Mouse (Mus musculus): ENCODE results near the gene Spata13. TPM values are rescaled to one million over a fixed set of nuclear protein-coding genes. Genes with fewer than 3 reads are reported as not detected.
A peak's percentile ranks its signal among the peaks of the same experiment; 100 is the strongest.

The Spata13 gene
- polyA plus RNA-seq, 1 experiment from 2014 or later, result 19.9 TPM

GRCm38 (mm10) chr14:60683989-60684388 lies 50.2 kb downstream of the Spata13 start:
- H3K4me3 ChIP-seq (ENCODE audit: low read length), result no peak overlapping the region
- 72% methylated on average over 10 of the region's 10 CpGs for WGBS
- H3K4me2 ChIP-seq (ENCODE audit: low read depth, low read length), result no peak overlapping the region
- H3K27me3 ChIP-seq (replicated peaks; ENCODE audit: control insufficient read depth, insufficient read depth, low read length), result no peaks in the 10 kb centered on the region
- ATAC-seq, result no peak
- no peak overlapping the region for H3K9ac ChIP-seq (ENCODE audit: low read depth, low read length)
- H3K4me1 ChIP-seq (ENCODE audit: control insufficient read depth, insufficient read depth, low read length), result peaks cover 9% of the 10 kb centered on the region; the same call in 1 of the 2 replicates
- no peak overlapping the region for H3K27ac ChIP-seq (ENCODE audit: low read length)
- no peaks in the 10 kb centered on the region for H3K9me3 ChIP-seq (ENCODE audit: control insufficient read depth, low read length)
- H3K36me3 ChIP-seq (ENCODE audit: control insufficient read depth, insufficient read depth, low read length), result no peaks in the 10 kb centered on the region

GRCm38 (mm10) chr14:60686733-60687132 lies 52.9 kb downstream of the Spata13 start:
- no peak overlapping the region for H3K9ac ChIP-seq (ENCODE audit: low read depth, low read length)
- no peak overlapping the region for H3K4me2 ChIP-seq (ENCODE audit: low read depth, low read length)
- H3K36me3 ChIP-seq (ENCODE audit: control insufficient read depth, insufficient read depth, low read length), result no peaks in the 10 kb centered on the region
- no peak overlapping the region for H3K27ac ChIP-seq (ENCODE audit: low read length)
- peaks cover 9% of the 10 kb centered on the region; the same call in 1 of the 2 replicates for H3K4me1 ChIP-seq (ENCODE audit: control insufficient read depth, insufficient read depth, low read length)
- WGBS, result 80% methylated on average over 11 of the region's 11 CpGs
- H3K4me3 ChIP-seq (ENCODE audit: low read length), result no peak overlapping the region
- no peaks in the 10 kb centered on the region for H3K9me3 ChIP-seq (ENCODE audit: control insufficient read depth, low read length)
- no peaks in the 10 kb centered on the region for H3K27me3 ChIP-seq (replicated peaks; ENCODE audit: control insufficient read depth, insufficient read depth, low read length)
- ATAC-seq, result no peak

GRCm38 (mm10) chr14:60687241-60687640 lies 53.4 kb downstream of the Spata13 start:
- Histone ChIP-seq H3K9me3 (ENCODE audit: control insufficient read depth, low read length) (no peaks in the 10 kb centered on the region), H3K27ac (ENCODE audit: low read length) (no peak overlapping the region; the same call in 1 of the 2 replicates), H3K9ac (ENCODE audit: low read depth, low read length) (no peak overlapping the region), H3K4me3 (ENCODE audit: low read length) (no peak overlapping the region), H3K4me1 (ENCODE audit: control insufficient read depth, insufficient read depth, low read length) (peaks cover 7% of the 10 kb centered on the region; the same call in 1 of the 2 replicates), H3K36me3 (ENCODE audit: control insufficient read depth, insufficient read depth, low read length) (no peaks in the 10 kb centered on the region), H3K27me3 (replicated peaks; ENCODE audit: control insufficient read depth, insufficient read depth, low read length) (no peaks in the 10 kb centered on the region), H3K4me2 (ENCODE audit: low read depth, low read length) (no peak overlapping the region)
- no peak for ATAC-seq
- WGBS, result 44% methylated on average over 7 of the region's 7 CpGs

- no peaks in the 10 kb centered on the region for H3K36me3 ChIP-seq (ENCODE audit: control insufficient read depth, insufficient read depth, low read length)
- no peak overlapping the region for H3K4me2 ChIP-seq (ENCODE audit: low read depth, low read length)
- no peaks in the 10 kb centered on the region for H3K27me3 ChIP-seq (replicated peaks; ENCODE audit: control insufficient read depth, insufficient read depth, low read length)
- peak; percentile 65 for ATAC-seq
- peaks cover 4% of the 10 kb centered on the region for H3K4me1 ChIP-seq (ENCODE audit: control insufficient read depth, insufficient read depth, low read length)
- 42% methylated on average over 7 of the region's 7 CpGs for WGBS
- no peaks in the 10 kb centered on the region for H3K9me3 ChIP-seq (ENCODE audit: control insufficient read depth, low read length)
- H3K27ac ChIP-seq (ENCODE audit: low read length), result no peak overlapping the region
- H3K9ac ChIP-seq (ENCODE audit: low read depth, low read length), result no peak overlapping the region
- no peak overlapping the region for H3K4me3 ChIP-seq (ENCODE audit: low read length)
Measured at GRCm38 (mm10) chr14:60688509-60689205, 54.9 kb downstream of the Spata13 start.

GRCm38 (mm10) chr14:60689768-60690167 lies 56.0 kb downstream of the Spata13 start:
- Histone ChIP-seq H3K36me3 (ENCODE audit: control insufficient read depth, insufficient read depth, low read length) (no peaks in the 10 kb centered on the region), H3K27ac (ENCODE audit: low read length) (no peak overlapping the region)
- WGBS, result 90% methylated on average over 5 of the region's 5 CpGs

GRCm38 (mm10) chr14:60690631-60691030 lies 56.8 kb downstream of the Spata13 start:
- Histone ChIP-seq H3K36me3 (ENCODE audit: control insufficient read depth, insufficient read depth, low read length) (no peaks in the 10 kb centered on the region), H3K9me3 (ENCODE audit: control insufficient read depth, low read length) (no peaks in the 10 kb centered on the region), H3K27me3 (replicated peaks; ENCODE audit: control insufficient read depth, insufficient read depth, low read length) (no peaks in the 10 kb centered on the region), H3K27ac (ENCODE audit: low read length) (no peak overlapping the region), H3K4me3 (ENCODE audit: low read length) (no peak overlapping the region), H3K4me2 (ENCODE audit: low read depth, low read length) (no peak overlapping the region), H3K9ac (ENCODE audit: low read depth, low read length) (no peak overlapping the region), H3K4me1 (ENCODE audit: control insufficient read depth, insufficient read depth, low read length) (peaks cover 8% of the 10 kb centered on the region)
- 85% methylated on average over 7 of the region's 7 CpGs for whole genome bisulfite sequencing
- no peak for ATAC-seq

More at GRCm38 (mm10) chr14:60689768-60690167, 56.0 kb downstream of the Spata13 start:
- H3K9me3 ChIP-seq (ENCODE audit: control insufficient read depth, low read length), result no peaks in the 10 kb centered on the region
- H3K27me3 ChIP-seq (replicated peaks; ENCODE audit: control insufficient read depth, insufficient read depth, low read length), result no peaks in the 10 kb centered on the region
- no peak overlapping the region for H3K4me3 ChIP-seq (ENCODE audit: low read length)
- no peak for ATAC-seq
- H3K9ac ChIP-seq (ENCODE audit: low read depth, low read length), result no peak overlapping the region
- no peak overlapping the region for H3K4me2 ChIP-seq (ENCODE audit: low read depth, low read length)
- H3K4me1 ChIP-seq (ENCODE audit: control insufficient read depth, insufficient read depth, low read length), result peaks cover 8% of the 10 kb centered on the region

- Histone ChIP-seq H3K4me2 (ENCODE audit: low read depth, low read length) (0 out of 2 replicates have a peak overlapping the region, but pooled peaks have one; percentile 5), H3K9me3 (ENCODE audit: control insufficient read depth, low read length) (no peaks in the 10 kb centered on the region), H3K27ac (ENCODE audit: low read length) (peak overlapping the region; percentile 33; the same call in 1 of the 2 replicates), H3K4me1 (ENCODE audit: control insufficient read depth, insufficient read depth, low read length) (peaks cover 8% of the 10 kb centered on the region), H3K27me3 (replicated peaks; ENCODE audit: control insufficient read depth, insufficient read depth, low read length) (no peaks in the 10 kb centered on the region), H3K36me3 (ENCODE audit: control insufficient read depth, insufficient read depth, low read length) (no peaks in the 10 kb centered on the region), H3K4me3 (ENCODE audit: low read length) (no peak overlapping the region), H3K9ac (ENCODE audit: low read depth, low read length) (no peak overlapping the region)
- peak; percentile 21; the same call in 1 of the 2 replicates for ATAC-seq
- WGBS, result 32% methylated on average over 11 of the region's 11 CpGs
Measured at GRCm38 (mm10) chr14:60693122-60693536, 59.3 kb downstream of the Spata13 start.

GRCm38 (mm10) chr14:60693666-60694065 lies 59.9 kb downstream of the Spata13 start:
- 62% methylated on average over 5 of the region's 5 CpGs for WGBS
- Histone ChIP-seq H3K36me3 (ENCODE audit: control insufficient read depth, insufficient read depth, low read length) (no peaks in the 10 kb centered on the region), H3K9me3 (ENCODE audit: control insufficient read depth, low read length) (no peaks in the 10 kb centered on the region), H3K27ac (ENCODE audit: low read length) (peak overlapping the region; percentile 33; the same call in 1 of the 2 replicates), H3K4me1 (ENCODE audit: control insufficient read depth, insufficient read depth, low read length) (peaks cover 8% of the 10 kb centered on the region), H3K4me2 (ENCODE audit: low read depth, low read length) (no peak overlapping the region), H3K4me3 (ENCODE audit: low read length) (no peak overlapping the region), H3K9ac (ENCODE audit: low read depth, low read length) (no peak overlapping the region), H3K27me3 (replicated peaks; ENCODE audit: control insufficient read depth, insufficient read depth, low read length) (no peaks in the 10 kb centered on the region)
- no peak for ATAC-seq

- 70% methylated on average over 14 of the region's 14 CpGs for WGBS
- no peak for ATAC-seq
Measured at GRCm38 (mm10) chr14:60694215-60694997, 60.6 kb downstream of the Spata13 start.

More at GRCm38 (mm10) chr14:60694215-60694997, 60.6 kb downstream of the Spata13 start:
- no peak overlapping the region for H3K9ac ChIP-seq (ENCODE audit: low read depth, low read length)
- no peak overlapping the region for H3K27ac ChIP-seq (ENCODE audit: low read length)
- H3K36me3 ChIP-seq (ENCODE audit: control insufficient read depth, insufficient read depth, low read length), result no peaks in the 10 kb centered on the region
- no peaks in the 10 kb centered on the region for H3K9me3 ChIP-seq (ENCODE audit: control insufficient read depth, low read length)
- H3K4me3 ChIP-seq (ENCODE audit: low read length), result no peak overlapping the region
- H3K4me1 ChIP-seq (ENCODE audit: control insufficient read depth, insufficient read depth, low read length), result peaks cover 8% of the 10 kb centered on the region
- no peak overlapping the region for H3K4me2 ChIP-seq (ENCODE audit: low read depth, low read length)
- H3K27me3 ChIP-seq (replicated peaks; ENCODE audit: control insufficient read depth, insufficient read depth, low read length), result no peaks in the 10 kb centered on the region

All from intestine, embryonic 16.5 days (tissue).